Mouse (Mus musculus): Measurements from ENCODE around the gene Lim2. TPM values are rescaled to one million over a fixed set of nuclear protein-coding genes. Genes with fewer than 3 reads are reported as not detected.

Lim2 gene
- polyA plus RNA-seq (2017; shearing (Covaris generic)): not detected

DNA sequence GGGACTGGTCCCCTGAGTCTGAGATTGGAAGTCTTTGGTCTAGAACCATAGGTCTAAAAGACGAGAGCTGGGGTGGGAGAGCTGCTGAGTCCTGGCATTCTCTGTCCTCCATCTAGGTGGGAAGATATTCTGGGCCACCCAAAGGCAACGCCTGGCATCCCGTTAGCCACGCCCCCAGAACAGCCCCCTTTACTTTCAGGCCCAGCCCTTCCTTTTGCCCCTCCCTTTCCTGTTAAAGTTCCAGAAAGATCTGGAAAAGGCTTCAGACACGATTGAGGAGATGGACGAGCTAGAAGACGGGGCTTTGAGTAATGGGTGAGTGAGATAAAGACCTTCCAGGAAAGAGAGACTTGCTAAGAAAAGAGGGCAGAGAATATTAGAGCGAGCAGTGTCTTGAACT lies at the start of gene Lim2:
Gene Lim2, plus strand, starts transcription at position 265 of the 400 bp plus-strand sequence.

DNA sequence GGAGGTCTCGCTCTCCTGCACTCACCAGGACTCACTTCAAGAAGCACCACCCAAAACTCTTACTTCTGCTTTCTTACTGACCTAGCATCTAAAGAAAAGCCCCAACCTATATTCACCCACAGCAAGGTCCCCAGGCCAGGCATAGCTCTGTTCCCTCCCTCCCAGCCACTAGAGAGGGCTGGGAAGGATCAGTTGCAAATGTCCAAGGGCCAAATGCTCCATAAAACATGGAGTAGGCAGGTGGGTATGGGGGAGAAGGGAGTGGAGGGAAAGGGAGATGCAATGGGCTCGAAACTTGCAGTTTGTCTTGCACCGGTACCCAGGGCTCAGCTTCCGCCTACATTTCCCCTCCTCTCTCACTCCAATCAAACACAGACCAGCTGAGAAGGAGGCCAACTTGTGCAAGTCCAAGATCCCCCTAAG lies 19.3 kb upstream of the Lim2 start, which contains the start of gene Siglecg:
Gene Siglecg, plus strand, starts transcription at position 74 of the 423 bp plus-strand sequence.

DNA sequence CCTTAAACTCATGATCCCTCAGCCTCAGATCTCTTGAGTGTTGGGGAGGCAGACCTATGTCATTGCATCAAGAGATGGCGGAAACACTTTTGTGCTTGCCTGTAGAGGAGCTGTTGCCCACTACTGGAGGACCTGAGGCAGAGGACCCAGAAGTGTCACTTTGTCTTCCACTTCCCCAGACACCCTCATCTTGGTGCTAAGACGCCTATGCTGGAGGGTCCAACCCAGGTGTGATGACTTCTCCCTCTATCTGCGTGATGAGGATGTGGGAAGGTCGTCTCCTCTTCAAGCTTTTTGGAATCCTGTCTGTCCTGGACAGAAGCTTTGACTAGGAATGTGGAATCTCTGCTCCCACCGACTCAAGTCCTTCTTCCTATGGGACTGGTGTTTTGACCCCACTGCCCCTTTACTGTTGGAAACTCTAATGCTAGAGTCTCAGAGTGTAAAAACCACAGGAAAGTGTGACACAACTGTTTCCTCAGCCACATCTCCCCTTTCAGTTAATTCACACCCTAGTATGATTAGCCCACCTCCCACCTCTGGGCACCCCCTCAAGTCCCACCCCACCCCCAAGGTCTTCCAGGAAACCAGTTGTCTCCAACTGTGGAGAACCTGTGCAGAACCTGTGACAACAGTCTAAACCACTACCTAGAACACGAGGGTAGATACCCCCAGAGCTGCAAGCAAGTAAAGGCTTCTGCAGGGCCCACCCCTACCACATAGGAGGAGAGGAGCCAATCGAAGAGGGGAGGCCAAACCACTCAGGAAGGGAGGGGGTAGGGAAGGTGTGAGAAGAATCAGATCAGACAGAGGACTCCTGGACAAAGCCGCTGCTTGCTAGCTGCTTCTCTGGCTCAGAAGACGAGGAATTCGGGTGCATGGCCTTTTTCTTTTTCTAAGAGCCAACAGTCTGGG lies 9.1 kb downstream of the Lim2 start, which contains the start of gene Nkg7:
Gene Nkg7, plus strand, starts transcription at position 733 of the 915 bp plus-strand sequence.

DNA sequence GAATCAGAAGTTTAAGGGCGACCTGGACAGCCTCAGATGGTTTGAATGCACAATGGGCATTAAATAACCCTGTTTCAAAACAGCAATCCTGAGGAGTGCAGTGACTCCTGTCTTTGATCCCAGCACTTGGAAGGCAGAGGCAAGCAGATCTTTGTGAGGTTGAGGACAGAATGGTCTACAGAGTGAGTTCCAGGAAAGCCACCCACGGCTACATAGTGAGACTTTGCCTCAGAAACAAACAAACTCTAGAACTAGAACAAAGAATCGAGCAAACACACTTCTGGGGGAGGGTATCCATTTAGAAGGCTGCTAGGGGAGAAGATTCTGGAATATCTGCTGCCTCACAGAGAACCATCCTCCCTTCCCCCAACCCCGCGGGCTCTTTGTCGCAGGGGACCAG lies 13.0 kb downstream of the Lim2 start, which contains the start of gene Cldnd2:
Gene Cldnd2, plus strand, starts transcription at position 301 of the 400 bp plus-strand sequence.

DNA sequence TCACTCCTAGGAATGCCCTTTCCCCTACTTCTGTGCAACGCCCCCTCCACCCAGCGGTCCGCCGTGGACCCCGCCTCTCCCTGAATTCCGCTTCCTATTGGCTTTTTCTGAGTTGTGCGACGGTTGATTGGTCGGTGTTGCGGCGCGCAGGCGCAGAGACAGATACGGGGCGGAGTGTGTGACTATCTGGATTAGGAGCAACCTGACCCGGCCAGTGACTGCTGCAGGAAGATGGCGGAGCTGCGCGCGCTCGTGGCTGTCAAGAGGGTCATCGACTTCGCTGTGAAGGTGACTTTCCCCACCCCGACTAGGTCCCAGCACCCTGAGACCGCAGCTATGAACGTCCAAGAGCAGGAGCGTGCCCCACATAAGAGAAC lies 16.4 kb downstream of the Lim2 start, which contains the start of the genes Etfb and Gm45233:
Gene Etfb, plus strand, starts transcription at position 167 of the 377 bp plus-strand sequence.
Gene Gm45233, plus strand, starts transcription at position 212 of the 377 bp plus-strand sequence.

DNA sequence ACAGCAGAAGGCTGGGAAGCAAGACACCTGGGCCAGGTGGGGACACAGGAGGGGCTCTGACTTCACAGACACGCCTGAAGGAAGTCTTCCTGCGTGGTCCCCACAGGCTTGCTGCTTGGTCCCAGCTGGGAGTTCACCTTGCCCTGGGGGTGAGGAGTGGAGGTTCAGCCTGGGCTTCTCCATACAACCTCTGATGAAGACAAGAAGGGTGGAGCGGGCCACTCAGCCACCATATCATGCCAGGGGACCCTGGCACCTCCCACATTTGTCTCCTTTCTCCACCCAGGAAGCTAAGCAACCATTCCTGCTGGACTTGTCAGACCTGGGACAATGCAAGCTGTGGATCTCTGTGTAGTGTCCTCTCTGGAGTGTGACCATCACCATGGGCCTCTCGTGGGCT lies 35.4 kb downstream of the Lim2 start, which contains the start of gene Vsig10l:
Gene Vsig10l, plus strand, starts transcription at position 301 of the 400 bp plus-strand sequence.

Other genes starting within 250 kb of the Lim2 start
- gene Zfp715, start 114.4 kb upstream of the Lim2 start, polyA plus RNA-seq (2017; shearing (Covaris generic)): 22.9 TPM
- gene Siglecf, start 76.3 kb upstream of the Lim2 start, polyA plus RNA-seq (2017; shearing (Covaris generic)): not detected
- 0.57 TPM for gene Siglecg, start 19.5 kb upstream of the Lim2 start, polyA plus RNA-seq (2017; shearing (Covaris generic))
- 110 TPM for gene Nkg7, start 9.4 kb downstream of the Lim2 start, polyA plus RNA-seq (2017; shearing (Covaris generic))
- gene Cldnd2, start 13.1 kb downstream of the Lim2 start, polyA plus RNA-seq (2017; shearing (Covaris generic)): not detected
- 154 TPM for gene Etfb, start 16.4 kb downstream of the Lim2 start, polyA plus RNA-seq (2017; shearing (Covaris generic))
- not detected for gene Gm45233, start 16.5 kb downstream of the Lim2 start, polyA plus RNA-seq (2017; shearing (Covaris generic))
- gene Vsig10l, start 35.5 kb downstream of the Lim2 start, polyA plus RNA-seq (2017; shearing (Covaris generic)): 2.9 TPM
- 0.14 TPM for gene Iglon5, start 62.4 kb downstream of the Lim2 start, polyA plus RNA-seq (2017; shearing (Covaris generic))
- not detected for gene 4931406B18Rik, start 78.3 kb downstream of the Lim2 start, polyA plus RNA-seq (2017; shearing (Covaris generic))
- not detected for gene Cd33, start 116.8 kb downstream of the Lim2 start, polyA plus RNA-seq (2017; shearing (Covaris generic))
- 8.7 TPM for gene Zfp658, start 134.6 kb downstream of the Lim2 start, polyA plus RNA-seq (2017; shearing (Covaris generic))
- gene Zfp719, start 151.9 kb downstream of the Lim2 start, polyA plus RNA-seq (2017; shearing (Covaris generic)): 16.0 TPM
- not detected for gene Zfp819, start 179.5 kb downstream of the Lim2 start, polyA plus RNA-seq (2017; shearing (Covaris generic))
- gene Ceacam18, start 207.0 kb downstream of the Lim2 start, polyA plus RNA-seq (2017; shearing (Covaris generic)): not detected
- 0.93 TPM for gene Siglece, start 232.5 kb downstream of the Lim2 start, polyA plus RNA-seq (2017; shearing (Covaris generic))
- gene Ctu1, start 244.3 kb downstream of the Lim2 start, polyA plus RNA-seq (2017; shearing (Covaris generic)): 3.1 TPM